Mouse (Mus musculus) forebrain, embryonic 16.5 days (tissue): ENCODE results near the gene Olfr1113. TPM values are rescaled to one million over a fixed set of nuclear protein-coding genes. Genes with fewer than 3 reads are reported as not detected.
"Not testable (repeated sequence)": the region's sequence is repeated elsewhere in the genome, so short reads cannot be mapped to it uniquely, and the experiment has no call there.

Source experiments
- ATAC-seq: fragments of 200-750 bp; cut with Nextera tagmentation; 2 replicates; pipeline ENCODE4 v1.8.0; 2017; ENCODE audit warnings: mild to moderate bottlenecking, moderate library complexity
- H3K27ac ChIP-seq: fragments of 300-500 bp; sonication (generic); 2 replicates; pipeline ENCODE4 v1.5.1; 2014; ENCODE audit warnings: low read length, control low read depth
- H3K27me3 ChIP-seq: fragments of 300-500 bp; sonication (generic); replicated peaks from 2 replicates; pipeline ENCODE4 v1.6.1; 2014; ENCODE audit warnings: low read length; ENCODE audit not compliant: control insufficient read depth, insufficient read depth
- H3K36me3 ChIP-seq: fragments of 300-500 bp; sonication (generic); 2 replicates; pipeline ENCODE4 v1.6.1; 2014; ENCODE audit not compliant: control insufficient read depth, insufficient read depth
- H3K4me1 ChIP-seq: fragments of 300-500 bp; sonication (generic); replicated peaks from 2 replicates; pipeline ENCODE4 v1.6.1; 2014; ENCODE audit warnings: low read length; ENCODE audit not compliant: control insufficient read depth, insufficient read depth
- H3K4me2 ChIP-seq: fragments of 300-500 bp; sonication (generic); 2 replicates; pipeline ENCODE4 v1.6.1; 2014; ENCODE audit warnings: mild to moderate bottlenecking, low read length, control low read depth
- H3K4me3 ChIP-seq: fragments of 300-500 bp; sonication (generic); replicated peaks from 2 replicates; pipeline ENCODE4 v1.5.1; 2014; ENCODE audit warnings: mild to moderate bottlenecking, low read length, control low read depth
- H3K9ac ChIP-seq: fragments of 300-500 bp; sonication (generic); replicated peaks from 2 replicates; pipeline ENCODE4 v1.6.1; 2014; ENCODE audit warnings: low read depth, low read length, control low read depth
- H3K9me3 ChIP-seq: fragments of 300-500 bp; sonication (generic); 2 replicates; pipeline ENCODE4 v1.6.1; 2016; ENCODE audit warnings: low read length; ENCODE audit not compliant: control insufficient read depth
- WGBS: fragments of 180-500 bp; shearing (Covaris S2); extraction: QIAGEN DNeasy Blood & Tissue Kit; methylation state at CpG from one replicate; pipeline ENCODE4 v1.1.7; 2014; 5-methylcytosine and 5-hydroxymethylcytosine counted together
- microRNA-seq: library from miRNA; unstranded; fragments of <30 nt; microRNA quantifications from one replicate; pipeline ENCODE4, GENCODE M21; 2017
- polyA plus RNA-seq: library from polyadenylated mRNA; unstranded; fragments of >200 nt; fragmentation: Nextera tagmentation; extraction: Ambion mirVana; gene quantifications from 2 replicates; pipeline ENCODE4 v1.2.1, GENCODE M21; 2015

The Olfr1113 gene
- not detected in 2 replicates for polyA plus RNA-seq

GRCm38 (mm10) chr2:87208670-87209069 lies at the start of gene Olfr1113:
Olfr1113 (plus strand) TSS chr2:87208970.
- H3K27me3 ChIP-seq = no peaks in the 10 kb centered on the region
- H3K9ac ChIP-seq = no peak within 1 kb of the TSS
- H3K4me1 ChIP-seq = no peaks in the 10 kb centered on the region
- no peaks in the 10 kb centered on the region for H3K36me3 ChIP-seq
- no peaks in the 10 kb centered on the region for H3K9me3 ChIP-seq
- ATAC-seq = no peak
- H3K4me2 ChIP-seq = no peak within 1 kb of the TSS
- WGBS = 95% methylated on average over 2 of the region's 2 CpGs
- no peak within 1 kb of the TSS for H3K27ac ChIP-seq
- no peak within 1 kb of the TSS for H3K4me3 ChIP-seq

- not testable (repeated sequence) for H3K4me1 ChIP-seq, H3K9me3 ChIP-seq, H3K36me3 ChIP-seq, H3K9ac ChIP-seq, H3K4me3 ChIP-seq, H3K27ac ChIP-seq, H3K4me2 ChIP-seq, H3K27me3 ChIP-seq, ATAC-seq
- 77% methylated on average over 2 of the region's 2 CpGs for WGBS
These were observed 41.0 kb upstream of the Olfr1113 start for GRCm38 (mm10) chr2:87167731-87168130.

DNA sequence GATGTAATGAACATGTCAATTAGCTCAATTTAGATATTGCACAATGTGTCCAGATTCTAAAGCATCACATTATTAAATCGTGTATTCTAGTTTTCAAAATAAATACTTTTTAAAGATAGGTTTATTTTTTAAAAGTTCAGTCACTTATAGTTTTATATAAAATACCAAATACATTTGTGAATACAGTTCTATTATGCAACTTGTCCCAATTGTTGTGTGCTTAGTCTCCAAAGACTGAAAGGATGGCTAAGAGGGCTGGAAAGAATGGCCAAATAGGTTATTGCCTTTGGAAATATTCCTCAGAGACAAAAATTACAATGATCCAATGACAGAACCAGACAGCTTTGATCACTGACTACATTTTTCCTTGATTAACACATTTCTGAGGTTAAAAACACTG lies 21.3 kb upstream of the Olfr1113 start, which contains the start of gene Olfr1112:
Gene Olfr1112, plus strand, starts transcription at position 301 of the 400 bp plus-strand sequence.
- ATAC-seq = no peak

DNA sequence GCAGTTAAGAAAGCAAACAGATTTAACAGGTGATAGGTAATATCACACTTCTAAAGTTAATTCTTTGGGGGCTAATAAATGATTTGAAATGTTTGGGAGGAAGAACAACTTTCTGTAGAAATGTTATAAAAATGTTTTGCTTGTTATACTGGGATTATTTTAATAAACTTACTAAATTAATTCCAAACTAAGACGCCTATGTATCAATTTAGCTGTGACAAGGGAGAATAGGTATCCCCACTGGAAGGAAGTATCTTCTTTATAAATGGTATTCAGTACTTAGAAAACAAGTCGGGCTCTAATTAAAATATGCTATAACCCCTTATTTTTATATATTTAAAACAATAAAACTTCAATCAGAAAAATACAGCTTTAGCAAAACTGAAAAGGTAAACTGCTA lies 38.9 kb downstream of the Olfr1113 start, which contains the start of gene Olfr1115:
Gene Olfr1115, plus strand, starts transcription at position 301 of the 400 bp plus-strand sequence.
- H3K4me3 ChIP-seq = no peak within 1 kb of the TSS
- no peaks in the 10 kb centered on the region for H3K9me3 ChIP-seq
- H3K27me3 ChIP-seq = no peaks in the 10 kb centered on the region
- no peak within 1 kb of the TSS for H3K9ac ChIP-seq
- 82% methylated on average over 2 of the region's 2 CpGs for WGBS
- no peak within 1 kb of the TSS for H3K4me2 ChIP-seq
- no peaks in the 10 kb centered on the region for H3K4me1 ChIP-seq
- no peaks in the 10 kb centered on the region for H3K36me3 ChIP-seq
- no peak for ATAC-seq
- no peak within 1 kb of the TSS for H3K27ac ChIP-seq

More for the DNA sequence above, 21.3 kb upstream of the Olfr1113 start, which contains the start of gene Olfr1112:
- 92% methylated on average over 1 of the region's 1 CpGs for WGBS
- Histone ChIP-seq H3K4me3 (no peak within 1 kb of the TSS), H3K36me3 (no peaks in the 10 kb centered on the region), H3K27ac (no peak within 1 kb of the TSS), H3K9ac (no peak within 1 kb of the TSS), H3K9me3 (no peaks in the 10 kb centered on the region), H3K4me2 (no peak within 1 kb of the TSS), H3K4me1 (no peaks in the 10 kb centered on the region), H3K27me3 (no peaks in the 10 kb centered on the region)

Small RNAs within 50 kb of the gene (microRNA-seq; reads per million reads assigned to microRNA genes)
- not detected for gene Gm27438

Other genes starting within 250 kb of the Olfr1113 start
- gene Olfr1099, start 248.3 kb upstream of the Olfr1113 start, polyA plus RNA-seq = not detected in 2 replicates
- gene Olfr1100, start 229.0 kb upstream of the Olfr1113 start, polyA plus RNA-seq = not detected in 2 replicates
- gene Olfr1101, start 217.7 kb upstream of the Olfr1113 start, polyA plus RNA-seq = not detected in 2 replicates
- gene Olfr1102, start 210.6 kb upstream of the Olfr1113 start, polyA plus RNA-seq = not detected in 2 replicates
- not detected in 2 replicates for gene Olfr1104, start 181.9 kb upstream of the Olfr1113 start, polyA plus RNA-seq
- not detected in 2 replicates for gene Olfr1105, start 172.4 kb upstream of the Olfr1113 start, polyA plus RNA-seq
- gene Olfr1106, start 156.7 kb upstream of the Olfr1113 start, polyA plus RNA-seq = not detected in 2 replicates
- gene Olfr1107, start 133.2 kb upstream of the Olfr1113 start, polyA plus RNA-seq = not detected in 2 replicates
- gene Olfr1109, start 113.0 kb upstream of the Olfr1113 start, polyA plus RNA-seq = not detected in 2 replicates
- gene Olfr259, start 94.4 kb upstream of the Olfr1113 start, polyA plus RNA-seq = not detected in 2 replicates
- not detected in 2 replicates for gene Olfr1110, start 68.7 kb upstream of the Olfr1113 start, polyA plus RNA-seq
- gene Olfr1111, start 56.3 kb upstream of the Olfr1113 start, polyA plus RNA-seq = not detected in 2 replicates
- not detected in 2 replicates for gene Olfr1112, start 21.2 kb upstream of the Olfr1113 start, polyA plus RNA-seq
- not detected in 2 replicates for gene Olfr1115, start 39.0 kb downstream of the Olfr1113 start, polyA plus RNA-seq
- gene Olfr1116, start 58.6 kb downstream of the Olfr1113 start, polyA plus RNA-seq = not detected in 2 replicates
- gene Olfr1118, start 98.6 kb downstream of the Olfr1113 start, polyA plus RNA-seq = not detected in 2 replicates
- not detected in 2 replicates for gene Olfr1120, start 145.8 kb downstream of the Olfr1113 start, polyA plus RNA-seq
- not detected in 2 replicates for gene Olfr1121, start 160.9 kb downstream of the Olfr1113 start, polyA plus RNA-seq
- gene Olfr1122, start 176.9 kb downstream of the Olfr1113 start, polyA plus RNA-seq = not detected in 2 replicates
- gene Olfr1123, start 207.7 kb downstream of the Olfr1113 start, polyA plus RNA-seq = not detected in 2 replicates
- gene Olfr1124, start 221.3 kb downstream of the Olfr1113 start, polyA plus RNA-seq = 0.09 TPM in 1 of 2 replicates, not detected in the other
- gene Olfr1126, start 245.0 kb downstream of the Olfr1113 start, polyA plus RNA-seq = not detected in 2 replicates